Mouse (Mus musculus): ENCODE results near the gene Oas2.

Oas2 gene

DNA sequence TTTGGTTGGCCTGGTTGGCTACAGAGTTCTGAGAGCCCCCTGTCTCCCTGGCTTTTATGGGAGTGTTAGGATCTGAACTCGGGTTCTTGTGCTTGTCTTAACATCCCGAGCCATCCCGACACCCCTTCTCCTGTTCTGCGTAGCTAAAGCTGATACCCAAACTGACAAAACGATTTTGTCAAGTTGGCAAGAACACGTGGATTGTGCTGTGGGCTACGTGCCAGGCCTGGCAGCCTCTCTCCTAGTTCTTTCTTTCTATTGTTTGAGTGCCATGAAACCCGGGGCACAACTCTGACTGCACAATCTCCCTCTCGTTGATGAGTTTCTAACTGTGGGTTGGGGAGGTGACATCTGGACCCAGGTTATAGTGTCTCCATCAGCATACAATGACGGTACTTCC, 20.3 kb downstream of the Oas2 start:
- no peak for DNase-seq

DNA sequence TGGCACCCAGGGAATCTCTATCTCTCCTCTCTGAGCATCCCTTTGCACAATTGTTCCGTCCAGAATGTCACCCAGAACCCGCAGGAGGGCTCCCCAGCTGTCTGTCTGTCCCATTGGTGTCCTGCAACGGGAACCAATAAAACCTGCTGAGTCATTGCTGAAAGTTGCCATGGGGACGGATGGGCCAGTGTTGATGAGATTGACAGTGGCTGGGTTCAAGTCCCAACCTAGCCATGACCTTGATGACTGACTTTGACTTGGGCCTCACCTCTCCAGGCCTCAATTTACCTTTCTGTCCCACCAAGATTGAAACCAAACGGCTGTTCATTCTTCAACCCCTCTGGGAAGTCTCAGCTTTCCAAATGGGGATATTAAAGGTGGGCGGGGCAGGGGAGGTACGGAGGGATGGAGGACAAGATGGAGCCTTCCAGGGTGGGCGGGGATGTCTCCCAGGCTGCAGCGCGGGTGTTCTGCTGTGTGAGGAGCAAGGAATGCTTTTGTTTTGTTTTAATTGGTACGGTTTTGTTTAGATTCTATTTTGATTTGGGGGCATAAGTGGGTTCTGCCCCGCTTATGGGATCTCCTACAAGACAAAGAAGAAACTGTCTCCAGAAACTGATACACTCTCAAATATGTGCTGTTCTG, 23.7 kb downstream of the Oas2 start:
- no peak for DNase-seq

DNA sequence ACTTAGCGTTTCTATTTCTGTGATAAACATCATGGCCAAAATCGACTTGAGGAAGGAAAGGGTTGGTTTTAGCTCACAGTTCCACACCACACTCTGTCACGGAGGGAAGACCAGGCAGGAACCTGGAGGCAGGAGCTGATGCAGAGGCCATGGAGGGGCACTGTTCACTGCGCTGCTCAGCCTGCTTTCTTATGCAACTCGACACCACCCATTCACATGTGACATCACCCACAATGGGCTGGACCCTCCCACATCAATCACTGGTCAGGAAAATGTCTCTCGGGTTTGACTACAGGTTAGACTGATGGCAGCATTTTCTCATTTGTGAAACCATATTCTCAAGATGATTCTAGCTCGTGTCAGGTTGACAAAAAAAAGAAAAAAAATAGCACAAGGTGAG, 28.6 kb downstream of the Oas2 start:
- no peak for DNase-seq

DNA sequence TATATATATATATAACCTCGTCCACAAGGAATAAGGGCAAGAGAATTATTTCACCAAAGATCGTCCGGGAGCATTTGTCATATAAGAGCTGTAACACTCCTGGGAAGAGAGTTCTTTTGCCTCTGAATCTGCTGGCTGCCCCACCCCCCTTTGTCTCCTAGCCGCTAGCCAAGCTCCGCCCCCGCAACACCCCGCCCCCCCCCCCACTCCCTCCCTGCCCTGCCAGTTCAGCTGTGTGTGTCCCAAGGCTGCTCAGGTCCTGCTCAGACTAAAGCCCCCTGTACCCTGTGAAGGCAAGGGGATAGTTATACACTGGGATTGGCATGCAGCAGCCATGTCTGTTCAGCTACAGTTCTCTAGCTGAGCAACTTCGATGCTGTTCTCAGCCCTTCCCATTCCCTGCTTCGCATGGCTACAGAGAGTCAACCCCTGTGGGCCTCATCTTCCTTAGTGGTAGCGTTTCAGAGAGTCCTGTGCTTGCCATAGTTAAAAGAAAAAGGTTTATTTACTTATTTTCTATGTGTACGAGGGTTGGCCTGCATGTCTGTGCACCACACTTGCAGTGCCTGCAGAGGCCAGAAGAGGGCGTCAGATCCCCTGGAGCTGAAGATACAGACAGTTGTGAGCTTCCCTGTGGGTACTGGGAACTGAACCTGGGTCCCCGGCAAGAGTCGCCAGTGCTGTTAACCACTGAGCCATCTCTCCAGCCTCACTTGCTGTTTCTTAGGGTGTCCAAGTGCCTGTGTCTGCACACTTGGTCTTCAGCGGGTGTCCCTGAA, 30.9 kb downstream of the Oas2 start:
- DNase-seq, result no peak

DNA sequence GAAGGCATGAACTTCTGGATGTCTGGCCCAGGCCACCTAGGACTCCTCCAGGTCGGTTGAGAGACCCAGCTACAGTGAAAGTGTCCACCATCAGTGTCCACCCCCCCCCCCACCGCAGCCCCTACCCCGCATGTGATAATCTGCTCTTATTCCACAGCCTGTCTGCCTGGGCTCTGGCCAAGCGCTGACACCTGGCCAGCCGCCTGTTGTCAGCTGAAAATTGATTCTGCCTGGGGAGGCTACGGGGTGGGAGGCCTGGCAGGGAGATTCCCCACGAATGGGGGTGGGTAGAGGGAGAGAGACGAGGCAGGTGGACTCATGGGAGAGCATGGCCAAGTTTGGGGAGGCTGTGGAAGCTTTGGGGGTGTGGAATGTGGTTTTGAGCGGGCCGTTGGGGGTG, 32.5 kb downstream of the Oas2 start:
- no peak for DNase-seq

DNA sequence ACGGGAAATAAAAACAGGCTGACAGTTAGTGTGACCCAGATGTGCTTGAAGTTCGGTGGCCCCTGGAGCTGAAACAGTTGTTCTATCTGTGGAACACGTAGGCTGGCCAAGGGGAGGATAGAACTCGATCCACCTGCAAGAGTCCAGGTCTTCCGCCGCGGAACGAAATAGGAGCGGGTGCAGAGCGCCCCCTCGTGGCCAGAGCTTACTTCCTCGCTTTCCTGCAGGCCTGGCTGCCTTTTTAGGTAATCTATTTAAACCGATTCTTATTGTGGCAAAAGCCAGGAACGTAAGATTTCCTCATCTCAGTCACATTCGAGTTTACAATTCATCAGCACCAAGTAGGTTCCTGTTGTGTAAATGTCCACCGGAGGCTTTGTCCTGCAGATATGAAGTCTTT, 35.3 kb downstream of the Oas2 start:
- peak; percentile 55 to 72 for DNase-seq

DNA sequence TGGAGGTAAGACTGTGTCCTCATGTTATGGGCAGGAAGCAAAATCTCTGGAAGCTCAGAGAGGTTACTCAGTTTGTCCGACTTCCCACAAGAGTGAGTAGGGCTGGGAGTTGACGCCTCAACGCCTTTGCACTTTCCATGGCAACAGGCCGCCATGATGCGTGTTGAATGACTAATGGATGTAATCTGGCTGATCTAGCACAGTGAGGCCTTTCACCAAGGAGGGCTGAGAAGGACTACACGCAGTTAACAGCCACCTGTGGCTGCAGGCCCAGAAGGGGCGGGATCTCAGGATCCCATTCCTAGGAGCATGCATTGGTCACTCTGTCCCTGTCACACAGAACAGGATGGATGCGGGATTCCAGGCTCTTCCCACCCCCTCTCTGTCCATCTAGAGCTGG, 36.9 kb downstream of the Oas2 start:
- no peak for DNase-seq

DNA sequence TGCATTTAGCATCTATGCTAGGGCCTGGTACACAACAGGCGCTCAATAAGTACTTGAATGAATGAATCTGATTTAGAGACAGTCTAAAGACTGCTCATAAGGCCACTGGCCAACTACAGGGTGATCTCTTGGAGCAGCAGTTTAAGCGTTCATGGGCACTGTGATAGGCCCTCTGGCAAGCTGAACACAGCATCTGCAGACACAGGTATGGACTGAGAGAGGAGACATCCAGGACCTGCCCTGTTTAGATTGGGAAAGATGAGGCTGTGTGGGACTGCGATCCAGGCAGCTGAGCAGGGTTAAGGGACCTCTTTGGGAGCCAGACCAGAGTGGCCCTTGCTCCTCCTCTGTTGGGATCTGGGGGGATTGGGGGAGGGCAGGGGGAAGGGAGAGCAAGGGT, 37.8 kb downstream of the Oas2 start, which contains the start of gene Dtx1:
Gene Dtx1 (minus strand): TSS at position 101 of the 400 bp plus-strand sequence.
- DNase-seq, result no peak

DNA sequence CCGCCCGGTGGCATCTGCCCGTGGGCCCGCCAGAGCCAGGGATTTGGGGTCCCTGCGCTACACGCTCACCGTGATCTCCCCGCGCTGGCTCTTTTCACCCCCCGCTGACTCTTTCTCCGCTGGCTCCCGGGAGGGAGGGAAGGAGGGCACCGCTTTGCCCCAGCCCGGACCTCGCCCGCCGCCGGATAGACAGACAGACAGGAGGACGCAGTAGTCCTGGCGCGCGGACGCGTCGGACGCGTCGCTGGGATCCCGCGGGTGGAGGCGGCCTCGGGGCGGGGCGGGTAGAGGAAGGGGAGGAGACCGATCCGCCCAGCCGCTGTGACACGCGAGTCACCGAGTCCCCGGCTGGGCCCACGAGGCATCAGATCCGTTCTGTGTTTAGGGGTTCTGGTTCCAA, 38.2 kb downstream of the Oas2 start:
- peak; percentile 43 to 48 for DNase-seq

DNA sequence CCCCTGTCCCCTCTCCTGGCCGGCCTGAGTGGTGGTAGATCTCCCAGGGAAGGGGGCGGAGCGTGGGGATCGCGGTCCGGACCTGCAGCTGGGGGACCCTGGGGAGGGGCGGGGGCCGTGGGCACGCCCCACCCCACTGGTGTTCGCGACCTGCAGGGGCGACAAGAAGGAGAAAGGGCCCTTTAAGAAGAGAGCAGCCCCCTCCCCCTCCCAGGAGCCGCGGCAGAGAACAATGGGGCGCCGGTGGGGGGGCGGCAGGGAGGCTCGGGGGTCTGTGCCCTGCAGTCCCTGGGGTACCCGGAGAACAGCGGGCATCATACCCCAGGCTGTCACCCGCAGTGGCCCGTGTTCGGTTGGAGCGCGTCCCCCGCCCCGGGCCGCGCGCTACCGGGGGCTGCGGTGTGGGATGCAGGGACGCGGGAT, 38.8 kb downstream of the Oas2 start:
- no peak for DNase-seq

DNA sequence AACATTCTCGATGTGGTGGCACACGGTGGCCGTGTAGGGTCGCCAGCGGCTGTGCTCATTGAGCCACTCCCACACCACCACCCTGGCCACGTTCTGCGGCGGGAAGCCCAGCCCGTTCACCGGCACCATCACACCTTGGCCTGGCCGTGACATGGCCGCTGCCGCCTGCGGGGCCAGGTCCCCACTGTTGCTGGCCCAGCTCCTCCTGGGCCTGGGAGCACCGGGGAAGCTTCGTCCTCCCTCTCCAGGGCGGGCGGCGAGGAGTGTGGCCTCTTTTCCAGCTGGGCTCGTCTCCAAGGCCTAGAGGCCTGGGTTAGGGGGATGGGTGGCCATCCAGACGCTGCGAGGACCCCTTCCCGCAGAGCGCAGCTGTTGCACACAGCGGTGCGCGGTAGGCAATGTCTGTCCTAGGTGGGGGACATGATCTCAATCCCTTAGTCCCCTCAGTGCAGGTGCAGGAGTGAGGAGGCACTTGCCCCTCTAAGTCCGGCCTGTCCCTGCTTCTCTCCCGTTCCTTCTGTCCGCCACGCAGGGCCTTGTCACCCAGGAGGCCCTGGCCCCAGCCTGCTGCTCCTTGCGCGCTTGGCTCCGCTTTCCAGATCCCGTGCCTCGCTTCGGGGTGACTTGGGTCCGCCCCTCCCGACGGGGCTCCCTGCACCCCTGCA, 39.4 kb downstream of the Oas2 start:
- DNase-seq, result peak in 1 of 2 experiments; percentile 32

DNA sequence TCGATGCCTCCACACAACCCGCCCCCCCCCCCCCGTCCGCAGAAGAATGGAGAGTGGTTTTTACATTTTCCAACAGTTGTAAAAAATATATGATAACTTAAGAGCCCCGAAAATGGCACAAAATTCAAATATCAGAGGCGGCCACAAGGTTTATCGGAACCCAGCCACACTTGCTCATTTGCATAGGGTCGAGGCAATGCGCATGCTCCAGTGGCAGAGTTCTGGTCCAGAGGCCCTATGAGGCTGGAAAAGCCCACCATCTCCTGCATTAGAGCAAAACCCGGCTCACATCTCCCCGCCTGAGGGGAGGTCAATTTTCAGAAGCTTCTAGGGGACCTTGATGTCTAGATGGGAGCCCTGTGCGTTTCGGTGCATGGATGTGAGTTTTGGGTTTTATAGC, 42.7 kb downstream of the Oas2 start:
- no peak for DNase-seq

DNA sequence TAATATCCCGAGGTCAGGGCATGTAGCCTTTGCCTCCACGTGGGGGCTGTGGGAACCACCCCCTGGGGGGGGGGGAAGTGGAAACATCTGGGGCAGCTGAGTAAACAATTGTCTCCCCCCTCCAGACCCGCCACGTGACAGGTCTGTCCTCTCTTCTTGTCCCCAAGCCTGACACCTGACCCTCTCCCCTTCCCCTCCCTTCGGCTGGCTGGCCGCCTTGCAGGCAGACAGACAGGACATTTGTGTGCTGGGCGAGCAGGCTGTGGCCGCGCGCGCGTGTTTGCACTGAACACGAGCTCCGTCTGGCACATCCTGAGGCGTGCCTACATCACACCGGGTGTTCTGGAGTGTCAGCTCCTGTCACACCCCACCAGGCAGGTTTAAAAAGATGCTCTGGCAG, 43.1 kb downstream of the Oas2 start:
- DNase-seq, result peak in 1 of 2 experiments; percentile 32

DNA sequence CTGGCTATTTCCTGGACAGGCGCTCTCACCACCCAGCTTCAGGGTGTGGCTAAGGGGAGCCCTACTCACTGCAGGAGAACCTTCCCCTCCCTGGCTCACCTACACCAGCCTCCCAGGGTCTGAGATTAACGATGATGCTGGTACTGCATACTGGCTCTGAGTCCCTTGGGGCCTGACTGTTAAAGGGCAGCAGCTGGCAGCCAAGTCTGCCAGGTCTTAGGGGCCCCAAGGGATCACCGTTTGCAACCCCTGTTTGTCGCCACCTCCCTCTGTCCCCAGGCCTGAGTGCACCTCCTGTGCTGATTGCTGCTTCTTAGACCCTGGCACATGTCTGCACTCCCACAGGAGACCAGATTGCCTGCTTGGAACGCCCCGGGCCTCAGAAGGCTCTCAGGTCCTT, 45.2 kb downstream of the Oas2 start:
- no peak for DNase-seq

DNA sequence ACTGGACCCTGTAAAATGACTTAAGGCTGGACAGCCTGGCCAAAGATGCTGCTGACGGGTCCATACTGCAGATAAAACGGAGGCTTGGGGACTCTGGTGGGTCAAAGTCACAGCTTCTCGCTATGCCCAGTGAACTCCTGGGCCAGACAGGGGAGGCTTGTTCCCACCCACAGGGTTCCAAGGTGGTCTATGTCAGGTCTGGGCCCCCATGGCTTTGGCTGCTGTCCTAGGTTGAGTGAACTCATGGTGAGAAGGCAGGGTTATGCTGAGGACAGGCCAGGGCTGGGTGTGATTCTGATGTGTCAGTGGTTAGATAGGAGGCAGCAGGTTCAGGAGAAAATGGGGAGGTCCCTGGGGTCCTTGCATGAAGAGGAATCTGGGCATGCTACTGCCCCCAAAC, 46.0 kb downstream of the Oas2 start:
- no peak for DNase-seq

DNA sequence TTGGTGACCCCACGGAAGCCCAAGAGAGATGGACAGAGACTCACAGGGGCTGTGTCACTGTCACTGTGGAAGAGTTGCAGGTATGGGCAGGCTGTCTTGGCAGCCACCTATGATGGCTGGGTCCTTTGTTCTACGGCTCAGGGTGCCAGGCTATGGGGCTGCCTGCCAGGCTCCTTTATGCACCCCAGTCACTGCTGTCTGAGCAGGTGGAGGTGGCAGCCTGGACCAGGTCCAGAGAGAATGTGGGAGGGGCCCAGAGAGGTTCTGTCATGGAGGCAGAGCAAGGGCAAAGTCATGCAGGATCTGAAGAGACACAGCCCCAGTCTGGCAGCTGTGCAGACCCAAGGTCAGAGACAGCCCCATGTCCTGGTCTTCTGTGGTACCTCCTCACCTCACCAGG, 46.7 kb downstream of the Oas2 start:
- no peak for DNase-seq

DNA sequence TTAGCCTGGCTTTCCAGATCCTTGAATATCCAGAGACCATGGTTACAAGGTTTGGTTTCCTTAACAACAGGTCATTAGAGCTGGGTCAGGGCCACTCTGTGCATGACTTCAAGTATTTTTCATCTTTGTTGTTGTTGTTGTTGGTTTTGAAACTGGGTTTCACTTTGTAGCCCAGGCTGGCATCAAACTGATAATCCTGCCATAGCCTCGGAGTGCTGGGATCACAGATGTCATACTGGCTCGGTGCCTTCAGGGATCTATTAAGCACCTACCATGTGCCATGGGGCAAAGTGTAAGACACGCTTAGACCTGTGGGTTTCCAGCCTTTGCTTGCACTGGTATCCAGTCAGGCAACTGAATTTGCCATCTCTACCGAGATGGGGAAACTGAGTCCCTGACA, 47.2 kb downstream of the Oas2 start:
- no peak for DNase-seq

DNA sequence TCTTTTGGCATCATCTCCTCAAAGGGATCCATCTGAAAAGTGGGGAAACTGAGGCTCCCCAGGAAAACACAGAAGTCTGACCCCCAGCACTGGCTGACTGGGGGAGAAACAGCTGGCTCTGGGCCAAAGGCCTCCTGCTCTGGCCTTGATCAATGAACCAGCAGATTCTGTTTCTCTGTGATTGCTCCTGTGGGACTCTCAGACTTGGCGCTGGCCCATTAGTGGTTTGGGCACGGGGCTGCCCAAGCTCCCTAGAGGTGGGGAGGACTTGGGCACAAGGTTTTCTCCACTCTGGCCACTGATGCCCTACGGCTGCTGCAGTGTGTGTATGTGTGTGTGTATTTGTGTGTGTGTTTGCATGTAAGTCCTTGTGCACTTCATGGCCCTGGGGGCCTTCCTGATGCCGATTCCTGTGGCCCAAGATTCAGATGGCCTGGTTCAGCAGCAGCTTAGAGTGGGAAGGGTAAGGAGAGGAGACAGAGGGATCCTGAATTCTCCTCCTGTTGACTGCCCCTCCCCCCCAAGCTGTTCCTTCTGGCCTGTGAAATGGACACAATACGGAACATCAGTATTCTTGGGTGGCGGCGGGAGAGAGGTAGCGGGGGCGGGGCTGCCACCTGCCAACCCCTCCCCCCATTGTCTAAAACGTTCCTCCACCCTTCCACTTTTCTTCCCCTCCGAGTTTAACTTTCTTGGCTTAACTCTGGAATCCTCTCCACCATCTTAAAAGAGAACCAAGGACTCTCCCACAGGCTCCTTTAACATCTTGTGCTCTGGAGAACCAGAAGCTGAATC, 48.5 kb downstream of the Oas2 start:
- no peak for DNase-seq

DNA sequence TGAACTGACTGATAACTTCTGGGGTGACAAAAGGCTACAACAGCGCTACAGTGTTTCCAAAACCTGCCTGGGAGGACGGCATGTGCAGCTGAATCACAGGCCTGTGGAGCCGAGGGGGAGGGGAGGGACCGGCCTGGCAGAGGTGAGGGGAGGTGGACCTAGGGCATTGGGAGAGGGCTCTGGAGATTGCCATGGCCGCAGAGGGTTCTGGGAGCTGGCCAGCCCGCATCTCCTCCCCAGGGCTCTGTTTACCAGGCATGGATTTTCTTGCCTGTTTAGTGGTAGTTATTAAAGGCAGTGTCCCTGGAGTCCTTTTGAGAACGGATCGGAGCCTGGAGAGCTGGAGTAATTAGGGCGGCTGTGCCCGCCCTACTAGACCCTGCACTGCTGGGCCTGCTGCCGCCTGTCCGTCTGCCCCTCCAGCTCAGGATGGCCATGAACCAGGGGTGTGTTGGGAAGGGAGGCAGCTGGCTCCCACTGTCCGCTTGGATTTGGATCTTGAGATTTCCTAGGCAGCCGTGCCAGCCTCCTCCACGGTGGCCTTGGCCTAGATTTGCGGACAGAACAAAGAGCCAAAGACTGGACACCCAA, 50.8 kb downstream of the Oas2 start:
- DNase-seq, result peak; percentile 44 to 71

DNA sequence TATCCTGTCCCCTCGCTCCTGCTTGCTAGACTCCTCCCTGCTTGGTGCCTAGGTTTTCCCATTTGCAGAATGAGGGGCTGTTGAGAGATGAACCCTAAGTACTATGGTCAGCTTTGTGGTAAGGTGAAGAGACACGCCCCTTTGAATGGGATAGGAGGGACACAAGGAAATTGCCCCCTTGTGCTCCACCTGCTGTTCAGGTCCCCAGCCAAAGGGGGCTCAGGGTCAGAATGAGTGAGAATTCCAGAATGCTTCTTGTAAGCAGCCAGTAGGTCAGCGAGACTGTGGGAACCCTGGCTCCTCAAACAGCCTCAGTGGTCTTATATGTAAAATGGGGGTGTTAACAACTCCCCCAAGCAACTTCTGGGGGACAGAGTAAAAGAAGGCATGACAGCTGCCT, 51.5 kb downstream of the Oas2 start:
- no peak for DNase-seq

DNA sequence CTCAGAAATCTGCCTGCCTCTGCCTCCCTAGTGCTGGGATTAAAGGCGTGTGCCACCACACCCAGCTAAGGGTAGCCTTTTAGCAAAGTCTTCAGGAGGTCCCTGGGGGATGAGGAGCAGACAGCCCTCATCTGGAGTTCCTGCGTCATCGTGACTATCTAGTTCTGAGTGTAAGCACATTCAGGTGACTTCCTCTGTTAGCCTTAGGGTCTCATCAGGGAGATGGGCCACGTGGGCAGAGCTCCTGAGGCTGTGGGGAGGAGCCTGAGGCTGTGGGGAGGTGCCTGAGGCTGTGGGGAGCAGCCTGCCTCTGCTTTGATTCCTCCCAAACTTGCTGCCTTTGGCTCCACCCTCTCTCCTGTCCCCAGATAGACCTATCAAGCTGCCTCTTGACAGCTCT, 52.8 kb downstream of the Oas2 start:
- no peak for DNase-seq

DNA sequence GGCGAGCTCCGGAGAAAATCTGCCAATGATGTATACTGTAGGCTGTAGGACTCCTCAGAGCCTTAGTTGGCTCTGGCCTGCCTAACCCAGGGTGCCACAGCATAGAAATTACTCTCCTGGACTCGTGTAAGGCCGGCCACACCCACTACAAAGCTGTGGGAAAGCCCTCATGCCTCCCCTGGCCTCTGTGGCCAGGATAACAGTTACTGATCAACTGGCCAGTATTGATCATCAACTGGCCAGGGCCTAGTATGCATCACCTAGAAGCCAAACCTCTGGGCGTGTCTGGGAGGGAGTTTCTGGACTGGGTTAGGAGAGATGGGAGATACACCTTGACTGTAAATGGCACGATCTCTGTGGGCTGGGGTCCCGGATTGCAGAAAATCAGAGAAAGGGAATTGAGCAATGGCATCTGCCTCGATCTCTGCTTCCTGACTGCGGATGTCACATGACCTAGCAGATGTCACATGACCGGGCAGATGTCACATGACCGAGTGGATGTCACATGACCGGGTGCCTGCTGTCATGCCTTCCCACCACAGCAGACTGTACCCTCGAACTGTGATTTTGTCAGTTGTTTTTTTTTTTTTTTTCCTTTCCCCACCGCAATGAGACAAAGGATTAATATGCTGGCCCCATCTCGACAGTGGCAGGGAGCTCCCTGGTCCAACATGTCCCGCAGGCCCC, 53.5 kb downstream of the Oas2 start:
- DNase-seq, result no peak

Measured in lung, postnatal 4 days (tissue).